Mouse (Mus musculus): Measurements from ENCODE around the gene Arl8a.
"Not testable (repeated sequence)": the region's sequence is repeated elsewhere in the genome, so short reads cannot be mapped to it uniquely, and the experiment has no call there.

The Arl8a gene

GRCm38 (mm10) chr1:135171202-135171601 lies 24.6 kb downstream of the Arl8a start:
- no peak for DNase-seq

GRCm38 (mm10) chr1:135171984-135172383 lies 25.4 kb downstream of the Arl8a start:
- peak; percentile 90 for DNase-seq

- DNase-seq: no peak
Observed at GRCm38 (mm10) chr1:135173311-135173710, 26.7 kb downstream of the Arl8a start.

GRCm38 (mm10) chr1:135175176-135175575 lies 28.6 kb downstream of the Arl8a start:
- no peak for DNase-seq

- no peak for DNase-seq
Observed at GRCm38 (mm10) chr1:135177724-135178123, 31.1 kb downstream of the Arl8a start.

GRCm38 (mm10) chr1:135178863-135179262 lies 32.2 kb downstream of the Arl8a start:
- DNase-seq: no peak

GRCm38 (mm10) chr1:135180830-135181229 lies 34.2 kb downstream of the Arl8a start:
- no peak for DNase-seq

- no peak for DNase-seq
Observed at GRCm38 (mm10) chr1:135181275-135181674, 34.7 kb downstream of the Arl8a start.

GRCm38 (mm10) chr1:135181880-135182623 lies 35.4 kb downstream of the Arl8a start:
- DNase-seq: no peak

GRCm38 (mm10) chr1:135182975-135183374 lies 36.4 kb downstream of the Arl8a start:
- no peak for DNase-seq

- DNase-seq: no peak
Observed at GRCm38 (mm10) chr1:135183448-135183847, 36.8 kb downstream of the Arl8a start.

GRCm38 (mm10) chr1:135183941-135184570 lies 37.4 kb downstream of the Arl8a start:
- DNase-seq: no peak

- no peak for DNase-seq
Observed at GRCm38 (mm10) chr1:135185936-135186335, 39.3 kb downstream of the Arl8a start.

- DNase-seq: no peak
Observed at GRCm38 (mm10) chr1:135186427-135186826, 39.8 kb downstream of the Arl8a start.

GRCm38 (mm10) chr1:135187016-135187415 lies 40.4 kb downstream of the Arl8a start:
- not testable (repeated sequence) for DNase-seq

- no peak for DNase-seq
Observed at GRCm38 (mm10) chr1:135188197-135188596, 41.6 kb downstream of the Arl8a start.

GRCm38 (mm10) chr1:135189186-135189585 lies 42.6 kb downstream of the Arl8a start:
- no peak for DNase-seq

GRCm38 (mm10) chr1:135194335-135194734 lies 47.7 kb downstream of the Arl8a start:
- not testable (repeated sequence) for DNase-seq

GRCm38 (mm10) chr1:135195907-135196440 lies 49.4 kb downstream of the Arl8a start:
- no peak for DNase-seq

GRCm38 (mm10) chr1:135198412-135198811 lies 51.8 kb downstream of the Arl8a start:
- DNase-seq: no peak

GRCm38 (mm10) chr1:135199014-135199819 lies 52.6 kb downstream of the Arl8a start:
- peak; percentile 28 for DNase-seq

- no peak for DNase-seq
Observed at GRCm38 (mm10) chr1:135200400-135200799, 53.8 kb downstream of the Arl8a start.

Data from lung, postnatal 10 days (tissue).